Mouse (Mus musculus) hindbrain, embryonic 11.5 days (tissue): Measurements from ENCODE around the gene Steap2. TPM values are rescaled to one million over a fixed set of nuclear protein-coding genes. Genes with fewer than 3 reads are reported as not detected.

Experiments
- ATAC-seq: fragments of 200-750 bp; cut with Nextera tagmentation; 2 replicates; pipeline ENCODE4 v1.8.0; 2017; ENCODE audit warnings: mild to moderate bottlenecking, moderate TSS enrichment, moderate library complexity; ENCODE audit not compliant: low FRiP score
- DNase-seq: peaks from one replicate; pipeline ENCODE4 v3.0.0-alpha.2; 2015; ENCODE audit warnings: low spot score
- H3K27ac ChIP-seq: fragments of 300-500 bp; sonication (generic); 2 replicates; pipeline ENCODE4 v1.5.1; 2014; ENCODE audit warnings: mild to moderate bottlenecking, low read depth, low read length
- H3K27me3 ChIP-seq: fragments of 300-500 bp; sonication (generic); 2 replicates; pipeline ENCODE4 v1.6.1; 2014; ENCODE audit warnings: mild to moderate bottlenecking, low read length, moderate library complexity, mixed read lengths; ENCODE audit not compliant: control insufficient read depth, insufficient read depth
- H3K36me3 ChIP-seq: fragments of 300-500 bp; sonication (generic); 2 replicates; pipeline ENCODE4 v1.6.1; 2014; ENCODE audit warnings: mild to moderate bottlenecking, low read length, moderate library complexity, mixed read lengths; ENCODE audit not compliant: control insufficient read depth, insufficient read depth
- H3K4me1 ChIP-seq: fragments of 300-500 bp; sonication (generic); replicated peaks from 2 replicates; pipeline ENCODE4 v1.6.1; 2014; ENCODE audit warnings: low read length, mixed read lengths; ENCODE audit not compliant: control insufficient read depth, insufficient read depth
- H3K4me2 ChIP-seq: fragments of 300-500 bp; sonication (generic); replicated peaks from 2 replicates; pipeline ENCODE4 v1.6.1; 2014; ENCODE audit warnings: mild to moderate bottlenecking, low read depth, low read length
- H3K4me3 ChIP-seq: fragments of 300-500 bp; sonication (generic); 2 replicates; pipeline ENCODE4 v1.5.1; 2014; ENCODE audit warnings: low read depth, low read length
- H3K9ac ChIP-seq: fragments of 300-500 bp; sonication (generic); 2 replicates; pipeline ENCODE4 v1.6.1; 2014; ENCODE audit warnings: low read depth, low read length
- H3K9me3 ChIP-seq: fragments of 300-500 bp; sonication (generic); 2 replicates; pipeline ENCODE4 v1.6.1; 2016; ENCODE audit warnings: low read length; ENCODE audit not compliant: control insufficient read depth
- WGBS: fragments of 180-500 bp; shearing (Covaris S2); extraction: QIAGEN DNeasy Blood & Tissue Kit; methylation state at CpG from one replicate; pipeline ENCODE4 v1.1.7; 2014; 5-methylcytosine and 5-hydroxymethylcytosine counted together
- polyA plus RNA-seq: library from polyadenylated mRNA; unstranded; fragments of >200 nt; fragmentation: Nextera tagmentation; extraction: Ambion mirVana; gene quantifications from 2 replicates; pipeline ENCODE4 v1.2.1, GENCODE M21; 2014

Gene Steap2
- 5.5 and 7.5 TPM in 2 replicates for polyA plus RNA-seq

DNA sequence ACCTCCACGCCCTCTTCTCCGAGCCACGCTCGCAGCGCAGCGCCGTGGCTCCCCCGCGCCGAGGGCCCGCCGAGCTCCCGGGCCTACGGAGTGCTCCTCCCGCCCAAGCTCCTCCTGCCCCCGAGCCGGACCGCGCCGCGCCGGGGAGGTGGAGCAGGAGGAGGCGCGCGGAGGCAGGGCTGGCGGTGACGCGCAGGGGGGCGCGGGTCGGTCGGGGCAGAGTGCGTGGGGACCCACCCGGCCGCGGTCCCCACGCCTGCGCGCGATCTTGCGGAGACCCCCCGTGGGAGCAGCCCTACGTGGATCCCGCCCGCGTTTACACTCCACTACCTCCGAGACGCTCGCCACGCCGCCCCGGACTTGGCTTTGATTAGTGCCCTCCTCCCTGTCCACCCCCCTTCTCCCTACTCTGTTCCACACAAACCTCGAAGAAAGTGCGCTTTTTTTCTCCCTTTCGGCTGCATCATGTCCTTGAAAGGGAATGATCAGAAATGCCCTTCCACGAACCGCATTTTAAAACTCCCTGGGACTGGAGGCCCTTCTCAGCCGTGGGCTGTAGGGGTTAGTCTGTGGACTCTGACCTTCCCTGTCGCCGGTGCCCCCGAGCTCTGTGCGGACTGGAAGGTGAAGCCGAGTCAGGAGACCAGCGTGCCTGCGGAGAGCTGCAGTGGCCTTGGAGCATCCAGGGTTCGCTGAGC, at the start of gene Steap2:
TSS of gene Steap2 (minus strand) at position 623 of the 698 bp plus-strand sequence.
- H3K4me3 ChIP-seq, result peak within 1 kb of the TSS; percentile 66
- H3K36me3 ChIP-seq, result no peaks in the 10 kb centered on the region
- no peaks in the 10 kb centered on the region for H3K9me3 ChIP-seq
- H3K27ac ChIP-seq, result 0 out of 2 replicates have a peak within 1 kb of the TSS, but pooled peaks have one; percentile 33
- DNase-seq (peak; percentile 75), ATAC-seq (peak; percentile 92)
- no peaks in the 10 kb centered on the region for H3K4me1 ChIP-seq
- WGBS, result under 1% methylated on average over 46 of the region's 66 CpGs
- peak within 1 kb of the TSS; percentile 88 for H3K9ac ChIP-seq
- H3K4me2 ChIP-seq, result peak within 1 kb of the TSS; percentile 89
- H3K27me3 ChIP-seq, result no peaks in the 10 kb centered on the region

DNA sequence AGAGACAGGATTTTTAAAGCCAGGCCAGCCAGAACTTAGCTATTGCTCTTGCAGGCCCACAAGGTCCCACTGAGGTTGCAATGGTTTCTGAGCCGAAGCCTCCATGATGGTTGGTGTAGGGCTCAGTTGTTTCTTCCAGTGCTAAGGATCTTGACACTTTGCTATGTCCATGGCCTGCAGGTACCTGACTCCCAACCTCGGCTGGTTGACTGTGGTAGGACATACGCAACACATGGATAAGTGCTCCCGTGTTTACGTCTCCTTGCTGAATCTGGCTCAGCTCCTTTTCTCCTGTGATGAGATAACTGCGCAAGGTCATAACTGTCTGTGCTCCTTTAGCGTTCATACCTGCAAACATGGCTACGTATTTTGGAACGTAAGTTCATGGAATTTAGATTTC, 40.1 kb upstream of the Steap2 start:
- Histone ChIP-seq H3K4me2 (no peak overlapping the region), H3K36me3 (no peaks in the 10 kb centered on the region), H3K27me3 (no peaks in the 10 kb centered on the region), H3K9me3 (no peaks in the 10 kb centered on the region), H3K9ac (no peak overlapping the region), H3K4me3 (no peak overlapping the region), H3K4me1 (no peaks in the 10 kb centered on the region), H3K27ac (no peak overlapping the region)
- 92% methylated on average over 9 of the region's 9 CpGs for WGBS
- ATAC-seq (no peak), DNase-seq (no peak)

DNA sequence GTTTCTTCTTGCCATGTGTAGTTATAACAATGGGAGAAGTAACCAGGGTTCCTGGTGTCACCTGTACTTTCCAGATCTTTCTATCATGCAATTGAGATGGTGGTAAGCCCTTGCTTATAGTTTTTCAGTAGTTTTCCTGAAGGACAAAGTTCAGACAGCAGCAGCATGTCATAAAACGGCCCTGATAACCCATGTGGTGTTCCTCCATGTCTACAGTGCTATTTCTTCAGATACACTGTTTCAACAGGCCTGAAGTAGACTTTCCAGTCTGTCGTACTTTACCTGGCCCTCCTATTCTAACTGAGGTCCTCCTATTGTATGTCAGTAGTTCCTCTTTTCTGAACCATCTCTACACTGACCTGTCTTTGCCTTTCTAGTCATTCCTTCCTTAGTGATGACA, 38.5 kb upstream of the Steap2 start:
- H3K9me3 ChIP-seq, result no peaks in the 10 kb centered on the region
- H3K36me3 ChIP-seq, result no peaks in the 10 kb centered on the region
- WGBS, result 78% methylated on average over 2 of the region's 2 CpGs
- no peak overlapping the region for H3K9ac ChIP-seq
- H3K27me3 ChIP-seq, result no peaks in the 10 kb centered on the region
- no peak overlapping the region for H3K27ac ChIP-seq
- no peaks in the 10 kb centered on the region for H3K4me1 ChIP-seq
- H3K4me3 ChIP-seq, result no peak overlapping the region
- DNase-seq (no peak), ATAC-seq (no peak)
- no peak overlapping the region for H3K4me2 ChIP-seq

DNA sequence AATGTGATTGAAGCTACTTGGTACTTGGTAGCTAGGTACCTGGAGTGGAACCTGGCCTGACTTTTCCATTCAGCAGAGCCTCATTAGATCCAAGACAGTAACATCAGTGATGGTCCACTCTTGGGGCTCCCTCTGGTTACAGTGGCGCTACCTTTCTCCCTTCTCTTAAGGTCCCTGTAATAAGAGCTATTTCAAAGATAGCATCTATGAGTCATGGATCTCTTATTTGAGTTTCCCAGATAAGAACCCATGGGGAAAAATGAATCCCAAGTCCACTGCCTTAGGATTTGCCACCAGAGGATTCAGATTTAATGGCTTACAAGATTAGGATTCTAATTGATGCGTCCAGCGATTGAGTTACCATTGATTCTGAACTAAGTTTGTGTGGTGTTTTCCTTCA, 37.8 kb upstream of the Steap2 start:
- Histone ChIP-seq H3K27me3 (no peaks in the 10 kb centered on the region), H3K9me3 (no peaks in the 10 kb centered on the region), H3K4me1 (no peaks in the 10 kb centered on the region), H3K27ac (no peak overlapping the region), H3K4me3 (no peak overlapping the region), H3K4me2 (no peak overlapping the region), H3K9ac (no peak overlapping the region), H3K36me3 (no peaks in the 10 kb centered on the region)
- no peak for DNase-seq
- ATAC-seq, result no peak
- 95% methylated on average over 3 of the region's 3 CpGs for WGBS

DNA sequence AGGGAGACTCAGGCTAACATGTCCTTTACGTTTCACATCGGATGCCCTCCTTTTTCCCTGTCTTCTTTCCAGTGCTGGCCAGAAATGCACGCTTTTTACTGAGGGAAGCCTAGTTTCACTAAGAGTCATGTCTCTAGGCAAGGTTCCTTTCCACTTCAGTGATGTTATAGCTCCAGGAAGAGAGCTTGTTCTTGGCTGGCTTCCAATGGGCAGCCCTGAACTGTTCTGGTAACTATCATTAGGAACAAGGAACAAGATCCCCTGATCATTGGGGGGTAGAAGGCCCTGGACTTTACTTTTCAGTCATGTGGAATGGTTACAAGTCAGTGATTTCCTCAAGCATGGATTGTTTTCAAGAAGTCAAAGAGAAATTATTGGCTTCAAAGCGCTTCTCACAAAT, 35.5 kb upstream of the Steap2 start:
- H3K4me1 ChIP-seq, result no peaks in the 10 kb centered on the region
- ATAC-seq, result no peak
- no peak overlapping the region for H3K4me3 ChIP-seq
- H3K27me3 ChIP-seq, result no peaks in the 10 kb centered on the region
- H3K9ac ChIP-seq, result no peak overlapping the region
- no peaks in the 10 kb centered on the region for H3K9me3 ChIP-seq
- 94% methylated on average over 4 of the region's 4 CpGs for WGBS
- H3K4me2 ChIP-seq, result no peak overlapping the region
- DNase-seq, result no peak
- no peak overlapping the region for H3K27ac ChIP-seq
- no peaks in the 10 kb centered on the region for H3K36me3 ChIP-seq

DNA sequence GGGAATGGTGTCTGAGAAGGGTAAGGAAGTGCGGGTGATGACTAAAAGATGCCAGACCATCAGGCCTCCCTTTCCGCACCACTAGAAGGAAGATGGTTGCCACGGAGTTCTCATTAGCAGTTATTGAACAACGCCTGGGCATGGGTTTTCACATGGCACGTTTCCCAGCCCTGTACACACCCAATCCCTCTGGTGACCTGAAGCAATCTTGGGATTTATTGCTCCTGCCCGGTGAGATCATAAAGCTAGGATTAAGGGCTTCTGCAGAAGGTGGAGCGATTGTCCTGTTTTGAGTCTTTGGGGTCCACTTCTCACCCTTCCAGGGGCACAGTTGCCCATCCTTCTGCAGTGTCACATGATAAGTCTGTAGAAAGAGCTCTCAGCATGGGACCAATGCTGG, 27.8 kb upstream of the Steap2 start:
- Histone ChIP-seq H3K4me3 (no peak overlapping the region), H3K27ac (no peak overlapping the region), H3K36me3 (no peaks in the 10 kb centered on the region), H3K27me3 (no peaks in the 10 kb centered on the region), H3K4me1 (no peaks in the 10 kb centered on the region), H3K9ac (no peak overlapping the region), H3K9me3 (no peaks in the 10 kb centered on the region), H3K4me2 (no peak overlapping the region)
- DNase-seq, result no peak
- ATAC-seq, result no peak
- 90% methylated on average over 7 of the region's 7 CpGs for WGBS

DNA sequence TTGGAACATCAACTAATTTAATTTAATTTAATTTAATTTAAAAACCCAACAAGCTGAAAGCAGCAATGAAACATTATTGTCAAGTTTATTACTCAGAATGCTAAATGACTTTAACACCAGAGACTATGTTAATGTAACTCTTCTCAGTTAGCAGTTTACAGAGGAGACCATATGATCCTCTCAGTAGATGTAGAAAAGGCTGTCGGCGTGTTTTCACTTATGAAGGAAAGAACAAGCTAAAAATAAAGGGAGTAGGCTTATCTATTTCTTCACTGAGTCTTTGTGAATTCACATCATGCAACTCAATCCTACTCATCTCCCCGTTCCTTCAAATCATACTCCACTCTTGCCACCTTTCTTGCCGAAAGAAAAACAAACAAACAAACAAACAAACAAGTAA, 16.7 kb upstream of the Steap2 start:
- Histone ChIP-seq H3K4me2 (no peak overlapping the region), H3K27ac (no peak overlapping the region), H3K4me1 (no peaks in the 10 kb centered on the region), H3K9ac (no peak overlapping the region), H3K4me3 (no peak overlapping the region), H3K36me3 (no peaks in the 10 kb centered on the region), H3K27me3 (no peaks in the 10 kb centered on the region), H3K9me3 (no peaks in the 10 kb centered on the region)
- no peak for ATAC-seq
- WGBS, result 87% methylated on average over 4 of the region's 4 CpGs
- DNase-seq, result no peak

DNA sequence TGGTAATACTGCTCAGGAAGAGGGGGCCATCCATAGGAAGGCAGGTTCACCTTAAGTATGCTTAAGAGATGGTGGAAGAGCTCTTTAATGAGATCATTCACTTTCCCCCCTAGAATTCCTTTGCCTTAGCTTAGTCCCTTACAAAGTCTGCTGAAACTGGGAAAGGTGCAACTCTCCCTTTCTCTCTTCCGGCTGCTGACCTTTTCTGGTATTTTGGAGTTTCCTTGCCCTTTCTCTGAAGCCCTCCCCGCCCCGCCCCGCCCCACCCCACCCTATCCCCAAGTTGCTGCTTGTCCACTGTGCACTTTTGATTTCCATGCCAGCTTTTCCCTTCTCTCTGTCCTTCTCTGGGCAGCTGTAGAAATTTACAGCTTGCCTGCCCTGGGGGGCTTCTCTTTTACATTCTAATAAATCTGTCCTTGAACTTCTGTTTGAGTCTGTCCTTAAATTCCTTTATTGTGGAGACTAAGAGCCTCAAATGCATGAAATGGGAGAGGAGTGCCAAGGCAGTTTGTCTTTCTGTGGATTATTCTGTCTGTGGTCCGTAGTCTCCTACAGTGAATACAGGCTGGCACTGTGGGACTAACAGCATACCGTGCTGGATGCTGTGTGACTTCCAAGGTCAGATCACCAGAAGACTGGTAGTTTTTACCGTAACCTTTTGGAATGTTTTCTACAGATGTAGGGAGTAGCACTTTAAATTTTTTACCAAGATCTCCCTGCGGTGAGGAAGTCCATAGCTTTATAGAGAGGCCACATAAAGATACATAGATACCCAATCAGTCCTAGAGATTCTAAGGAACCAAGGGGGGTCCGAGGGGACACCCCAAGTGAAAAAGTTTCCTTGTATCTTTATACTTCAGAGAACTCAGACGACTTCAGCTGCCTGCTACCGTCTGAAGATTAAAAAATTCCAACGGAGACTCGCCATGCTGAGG, 13.2 kb upstream of the Steap2 start:
- no peak overlapping the region for H3K27ac ChIP-seq
- H3K9me3 ChIP-seq, result no peaks in the 10 kb centered on the region
- H3K4me2 ChIP-seq, result no peak overlapping the region
- DNase-seq (no peak), ATAC-seq (no peak)
- H3K4me1 ChIP-seq, result no peaks in the 10 kb centered on the region
- H3K9ac ChIP-seq, result no peak overlapping the region
- no peaks in the 10 kb centered on the region for H3K27me3 ChIP-seq
- no peaks in the 10 kb centered on the region for H3K36me3 ChIP-seq
- H3K4me3 ChIP-seq, result no peak overlapping the region
- WGBS, result 67% methylated on average over 13 of the region's 13 CpGs
